Mouse (Mus musculus) heart, embryonic 16.5 days (tissue): ENCODE data around the gene E2f4. TPM values are rescaled to one million over a fixed set of nuclear protein-coding genes. Genes with fewer than 3 reads are reported as not detected.

Source experiments
- ATAC-seq: fragments of 200-750 bp; cut with Nextera tagmentation; replicated peaks from 2 replicates; pipeline ENCODE4 v1.8.0; 2017; ENCODE audit warnings: moderate number of reproducible peaks; ENCODE audit not compliant: insufficient read depth, low FRiP score; ENCODE audit errors: extremely low read depth
- H3K27ac ChIP-seq: fragments of 300-500 bp; sonication (generic); 2 replicates; pipeline ENCODE4 v1.5.1; 2014; ENCODE audit warnings: mild to moderate bottlenecking, low read length, control low read depth, moderate library complexity
- H3K27me3 ChIP-seq: fragments of 300-500 bp; sonication (generic); 2 replicates; pipeline ENCODE4 v1.6.1; 2014; ENCODE audit warnings: low read length, mixed read lengths; ENCODE audit not compliant: control insufficient read depth, insufficient read depth
- H3K36me3 ChIP-seq: fragments of 300-500 bp; sonication (generic); 2 replicates; pipeline ENCODE4 v1.6.1; 2014; ENCODE audit not compliant: control insufficient read depth, insufficient read depth
- H3K4me1 ChIP-seq: fragments of 300-500 bp; sonication (generic); 2 replicates; pipeline ENCODE4 v1.6.1; 2014; ENCODE audit warnings: low read length, mixed read lengths; ENCODE audit not compliant: control insufficient read depth, insufficient read depth
- H3K4me2 ChIP-seq: fragments of 300-500 bp; sonication (generic); 2 replicates; pipeline ENCODE4 v1.6.1; 2014; ENCODE audit warnings: low read depth, mild to moderate bottlenecking, control low read depth, low read length
- H3K4me3 ChIP-seq: fragments of 300-500 bp; sonication (generic); 2 replicates; pipeline ENCODE4 v1.5.1; 2014; ENCODE audit warnings: mild to moderate bottlenecking, control low read depth, low read length
- H3K9ac ChIP-seq: fragments of 300-500 bp; sonication (generic); 2 replicates; pipeline ENCODE4 v1.6.1; 2014; ENCODE audit warnings: low read length, control low read depth
- H3K9me3 ChIP-seq: fragments of 300-500 bp; sonication (generic); replicated peaks from 2 replicates; pipeline ENCODE4 v1.6.1; 2016; ENCODE audit warnings: low read length; ENCODE audit not compliant: control insufficient read depth
- WGBS: fragments of 180-500 bp; shearing (Covaris S2); extraction: QIAGEN DNeasy Blood & Tissue Kit; methylation state at CpG from one replicate; pipeline ENCODE4 v1.1.7; 2014; 5-methylcytosine and 5-hydroxymethylcytosine counted together
- polyA plus RNA-seq: library from polyadenylated mRNA; unstranded; fragments of >200 nt; fragmentation: Nextera tagmentation; extraction: Ambion mirVana; gene quantifications from 2 replicates; pipeline ENCODE4 v1.2.1, GENCODE M21; 2015

The E2f4 gene
- polyA plus RNA-seq, 1 experiment from 2014 or later: 61.1 TPM

DNA sequence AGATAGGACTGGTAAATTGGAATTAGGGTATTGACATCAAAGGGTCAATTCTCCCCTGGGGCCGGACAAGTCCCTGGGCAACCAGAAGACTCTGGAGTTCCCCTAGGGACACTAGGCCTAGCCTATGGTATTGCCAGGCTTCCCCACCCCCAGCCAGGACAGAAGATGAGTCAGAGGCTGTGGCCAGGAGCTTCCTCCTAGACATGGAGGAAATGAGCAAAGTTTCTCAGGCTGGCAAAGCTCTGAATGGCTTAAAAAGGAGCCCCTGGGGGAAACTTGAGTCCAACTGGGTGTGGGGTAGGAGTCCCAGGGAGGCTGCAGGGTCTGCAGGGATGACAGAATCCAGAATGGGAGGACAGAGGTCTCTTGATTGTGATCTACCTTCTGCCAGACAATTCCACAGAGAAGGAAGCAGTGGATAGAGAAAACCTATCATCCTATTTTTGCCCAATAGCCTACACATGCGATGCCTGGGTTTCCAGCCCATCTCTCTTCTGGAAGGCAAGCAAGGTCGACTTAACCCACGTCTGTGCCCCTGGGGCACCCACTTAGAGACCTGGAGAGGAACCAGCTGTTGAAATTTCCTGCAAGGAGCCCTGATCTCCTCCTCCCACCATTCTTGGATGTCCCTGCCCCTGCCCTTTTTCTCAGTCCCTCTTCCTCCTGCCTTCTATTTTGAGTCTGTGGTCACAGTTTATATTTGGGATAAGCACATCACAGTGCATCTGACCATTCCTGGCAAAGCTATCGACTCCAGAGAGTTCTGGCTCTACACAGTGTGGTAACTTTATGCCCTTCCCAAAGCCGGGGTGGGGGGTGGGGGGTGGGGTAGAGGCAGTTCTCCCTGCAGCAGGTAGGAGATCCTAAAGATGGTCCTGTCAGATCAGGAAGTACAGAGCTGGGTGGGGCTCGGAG is 47.9 kb downstream of the E2f4 start:
- Histone ChIP-seq H3K27me3 (no peaks in the 10 kb centered on the region), H3K4me3 (no peak overlapping the region; the same call in 1 of the 2 replicates), H3K9me3 (no peaks in the 10 kb centered on the region), H3K4me2 (peak overlapping the region; percentile 87), H3K36me3 (no peaks in the 10 kb centered on the region), H3K27ac (peak overlapping the region; percentile 92), H3K9ac (peak overlapping the region; percentile 53), H3K4me1 (peaks cover 47% of the 10 kb centered on the region)
- WGBS: 40% methylated on average over 7 of the region's 7 CpGs
- no peak for ATAC-seq

DNA sequence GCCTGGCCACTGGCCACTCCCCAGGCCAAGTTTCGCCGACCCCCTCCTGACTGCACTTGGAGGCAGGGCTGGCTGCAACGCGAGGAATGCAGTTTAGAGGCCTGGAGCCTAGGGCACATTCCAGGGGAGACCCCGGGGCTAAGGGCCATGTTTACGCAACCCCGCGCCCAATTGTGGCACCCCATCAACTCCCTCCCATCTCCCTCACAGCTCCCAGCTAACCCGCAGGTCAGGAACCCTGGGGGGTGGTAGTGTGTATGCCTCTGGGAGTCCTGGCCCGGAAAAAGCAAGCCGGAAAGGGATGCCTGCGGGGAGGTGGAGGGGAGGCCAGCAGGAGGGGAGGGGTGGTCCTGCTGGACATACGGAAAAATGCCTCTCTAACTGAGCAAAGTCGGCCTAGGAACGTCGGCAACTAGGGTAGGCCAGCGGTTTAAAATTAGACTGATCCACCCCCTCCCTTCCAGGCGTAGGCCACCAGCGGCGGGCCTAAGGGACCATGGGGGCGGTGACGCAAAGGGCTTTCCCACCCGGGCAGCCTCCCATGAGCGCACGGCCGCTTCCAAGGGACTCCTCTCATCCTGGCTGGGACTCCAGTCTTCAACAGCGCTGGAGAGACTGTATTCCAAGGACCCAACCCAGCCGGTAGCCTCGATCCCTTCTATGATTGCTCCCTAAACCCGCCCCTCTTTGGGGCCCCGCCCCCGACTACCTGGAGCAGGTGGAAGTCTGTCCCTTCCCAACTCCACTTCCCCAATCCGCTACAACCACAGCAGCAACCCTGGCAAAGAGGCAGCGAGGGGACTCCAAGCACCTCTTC is 49.4 kb downstream of the E2f4 start:
- H3K27me3 ChIP-seq: peaks cover 2% of the 10 kb centered on the region; the same call in 1 of the 2 replicates
- H3K4me3 ChIP-seq: peak overlapping the region; percentile 73
- peak overlapping the region; percentile 87 for H3K4me2 ChIP-seq
- no peaks in the 10 kb centered on the region for H3K9me3 ChIP-seq
- peak; percentile 39 for ATAC-seq
- H3K36me3 ChIP-seq: no peaks in the 10 kb centered on the region
- peak overlapping the region; percentile 87 for H3K9ac ChIP-seq
- peak overlapping the region; percentile 92 for H3K27ac ChIP-seq
- peaks cover 44% of the 10 kb centered on the region for H3K4me1 ChIP-seq
- 2% methylated on average over 34 of the region's 34 CpGs for WGBS

- H3K27me3 ChIP-seq: peaks cover 2% of the 10 kb centered on the region; the same call in 1 of the 2 replicates
- H3K36me3 ChIP-seq: no peaks in the 10 kb centered on the region
- peak within 1 kb of the TSS; percentile 87 for H3K4me2 ChIP-seq
- under 1% methylated on average over 53 of the region's 53 CpGs for WGBS
- H3K9me3 ChIP-seq: no peaks in the 10 kb centered on the region
- ATAC-seq: peak; percentile 88
- peak within 1 kb of the TSS; percentile 87 for H3K9ac ChIP-seq
- peaks cover 44% of the 10 kb centered on the region for H3K4me1 ChIP-seq
- H3K27ac ChIP-seq: peak within 1 kb of the TSS; percentile 92
- H3K4me3 ChIP-seq: peak within 1 kb of the TSS; percentile 73
These were observed 50.2 kb downstream of the E2f4 start, which contains the start of gene Fhod1 for GRCm38 (mm10) chr8:105347428-105348221. Gene Fhod1, minus strand, starts transcription at chr8:105347953.

DNA sequence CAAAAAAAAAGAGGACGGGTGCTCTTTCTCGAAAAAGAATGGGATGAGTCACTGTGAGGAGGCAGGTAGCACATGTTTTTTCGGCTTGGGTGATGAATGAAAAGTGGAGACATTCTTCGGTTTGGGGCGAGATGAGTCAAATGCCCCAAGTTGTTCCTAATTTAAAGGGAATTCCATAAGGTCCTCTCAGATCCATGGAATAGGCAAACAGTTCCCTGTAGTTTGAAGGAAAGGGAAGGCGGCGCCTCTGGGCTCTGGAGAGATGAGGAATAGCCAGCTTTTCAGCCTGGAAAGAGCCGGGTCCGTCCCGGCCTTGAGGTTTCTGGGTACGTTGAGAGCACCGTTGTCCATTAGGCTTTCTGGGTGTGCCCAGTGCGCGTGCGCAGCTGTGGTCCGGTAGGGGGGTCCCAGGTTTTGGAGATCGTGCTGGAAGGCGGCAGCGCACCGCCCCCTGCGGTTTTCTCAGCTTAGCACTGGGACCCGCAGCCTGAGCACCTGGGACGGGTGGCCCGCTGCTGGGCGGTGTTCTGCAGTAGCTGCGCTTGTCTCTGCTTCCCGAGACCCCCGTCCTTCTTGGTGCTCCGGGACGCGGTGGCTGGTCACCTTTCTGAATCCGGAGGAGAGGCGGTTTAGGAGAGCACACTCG is 51.1 kb downstream of the E2f4 start, which contains the start of gene Slc9a5:
Gene Slc9a5 (plus strand): TSS at position 394 of the 646 bp plus-strand sequence.
- Histone ChIP-seq H3K27ac (peak within 1 kb of the TSS; percentile 92), H3K27me3 (peaks cover 2% of the 10 kb centered on the region; the same call in 1 of the 2 replicates), H3K4me1 (peaks cover 44% of the 10 kb centered on the region), H3K4me3 (peak within 1 kb of the TSS; percentile 73), H3K4me2 (peak within 1 kb of the TSS; percentile 87), H3K9me3 (no peaks in the 10 kb centered on the region), H3K9ac (peak within 1 kb of the TSS; percentile 87), H3K36me3 (no peaks in the 10 kb centered on the region)
- under 1% methylated on average over 34 of the region's 34 CpGs for WGBS
- ATAC-seq: no peak

DNA sequence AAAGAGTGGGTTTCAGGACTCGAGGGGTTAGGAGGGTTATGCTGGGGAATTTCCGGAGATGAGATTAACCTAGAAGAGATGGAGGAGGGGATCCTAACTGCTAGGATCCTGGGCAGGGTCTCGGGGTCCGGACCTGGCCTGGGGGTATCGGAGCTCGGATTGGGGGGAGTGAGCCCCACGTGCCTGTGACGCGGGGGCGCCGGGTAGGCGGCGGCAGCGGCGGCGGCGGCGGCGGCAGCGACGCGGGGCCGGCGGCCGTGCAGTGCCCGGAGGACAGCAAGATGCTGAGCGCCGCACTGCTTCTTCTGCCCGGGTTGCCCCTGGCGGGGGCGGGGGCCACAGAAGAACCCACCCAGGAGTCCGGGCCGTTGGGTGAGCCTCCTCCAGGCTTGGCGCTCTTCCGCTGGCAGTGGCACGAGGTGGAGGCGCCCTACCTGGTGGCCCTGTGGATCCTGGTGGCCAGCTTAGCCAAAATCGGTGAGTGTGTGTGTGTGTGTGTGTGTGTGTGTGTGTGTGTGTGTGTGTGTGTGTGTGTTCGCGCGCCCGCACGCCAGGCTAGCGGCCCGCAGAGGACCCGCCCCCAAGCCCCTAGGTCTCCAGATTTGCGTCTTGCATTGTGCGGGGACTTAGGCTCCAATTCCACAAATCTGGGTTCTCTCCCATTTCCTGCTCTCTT is 51.8 kb downstream of the E2f4 start:
- H3K4me2 ChIP-seq: peak overlapping the region; percentile 87
- no peak for ATAC-seq
- peak overlapping the region; percentile 73 for H3K9ac ChIP-seq
- under 1% methylated on average over 44 of the region's 48 CpGs for WGBS
- no peaks in the 10 kb centered on the region for H3K9me3 ChIP-seq
- peak overlapping the region; percentile 73 for H3K4me3 ChIP-seq
- peaks cover 42% of the 10 kb centered on the region for H3K4me1 ChIP-seq
- H3K36me3 ChIP-seq: no peaks in the 10 kb centered on the region
- H3K27me3 ChIP-seq: peaks cover 2% of the 10 kb centered on the region; the same call in 1 of the 2 replicates
- no peak overlapping the region for H3K27ac ChIP-seq

DNA sequence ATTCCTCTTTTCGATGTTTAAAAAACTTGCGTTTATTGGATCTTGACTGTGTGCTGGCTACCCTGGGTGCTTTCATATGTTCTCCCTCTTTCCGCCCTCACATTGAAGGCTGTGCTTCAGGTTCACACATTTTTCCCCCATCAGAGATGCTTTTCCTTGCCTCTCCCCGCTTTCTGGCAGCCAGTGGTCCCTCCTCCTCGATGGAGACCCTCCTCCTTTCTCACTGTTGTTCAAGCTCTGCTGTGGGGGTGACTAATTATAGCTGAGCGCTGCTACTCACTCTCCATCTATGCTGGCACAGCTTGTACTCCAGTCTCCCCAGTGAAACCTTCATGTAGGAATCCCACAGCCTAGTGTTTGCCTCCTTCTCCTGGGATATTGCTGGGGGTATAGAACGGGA is 52.7 kb downstream of the E2f4 start:
- Histone ChIP-seq H3K4me2 (peak overlapping the region; percentile 87), H3K9ac (no peak overlapping the region; the same call in 1 of the 2 replicates), H3K27me3 (peaks cover 2% of the 10 kb centered on the region; the same call in 1 of the 2 replicates), H3K4me1 (peaks cover 33% of the 10 kb centered on the region), H3K4me3 (peak overlapping the region; percentile 73; the same call in 1 of the 2 replicates), H3K27ac (no peak overlapping the region), H3K9me3 (no peaks in the 10 kb centered on the region), H3K36me3 (no peaks in the 10 kb centered on the region)
- WGBS: 26% methylated on average over 7 of the region's 7 CpGs
- ATAC-seq: no peak

DNA sequence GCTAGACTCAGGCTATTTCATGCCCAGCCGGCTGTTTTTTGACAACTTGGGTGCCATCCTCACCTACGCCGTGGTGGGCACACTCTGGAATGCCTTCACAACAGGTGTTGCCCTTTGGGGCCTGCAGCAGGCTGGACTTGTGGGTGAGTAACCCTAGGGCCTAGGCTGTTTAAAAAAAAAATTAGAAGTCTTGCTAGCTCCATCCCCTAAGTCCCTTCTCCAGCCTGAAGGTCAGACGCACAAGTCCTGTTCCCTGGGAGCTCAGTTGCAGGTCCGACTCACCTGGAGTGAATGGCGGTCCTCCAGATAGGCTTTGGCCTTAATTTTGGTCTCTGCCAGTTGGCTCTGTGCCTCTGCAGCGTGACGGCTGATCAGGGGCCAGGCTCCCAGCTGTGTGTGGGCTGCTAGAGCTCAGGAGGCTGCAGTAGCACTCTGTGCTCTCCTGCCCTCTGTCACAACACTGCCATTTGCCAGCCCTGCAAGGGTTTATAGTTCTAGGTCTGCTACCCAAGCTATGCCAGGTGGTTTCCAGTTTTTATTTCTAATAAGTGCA is 56.2 kb downstream of the E2f4 start:
- no peaks in the 10 kb centered on the region for H3K36me3 ChIP-seq
- H3K27ac ChIP-seq: no peak overlapping the region
- H3K4me1 ChIP-seq: peaks cover 13% of the 10 kb centered on the region
- H3K9me3 ChIP-seq: no peaks in the 10 kb centered on the region
- H3K9ac ChIP-seq: no peak overlapping the region
- H3K4me3 ChIP-seq: no peak overlapping the region
- WGBS: 62% methylated on average over 8 of the region's 8 CpGs
- H3K27me3 ChIP-seq: peaks cover 2% of the 10 kb centered on the region; the same call in 1 of the 2 replicates
- no peak overlapping the region for H3K4me2 ChIP-seq
- no peak for ATAC-seq
